Mouse (Mus musculus) T-cell, adult 66 days (primary cell): ENCODE results near the gene Dhx9. TPM values are rescaled to one million over a fixed set of nuclear protein-coding genes. Genes with fewer than 3 reads are reported as not detected.

Source experiments
- total RNA-seq, 2 experiments: library from RNA; stranded (reverse); gene quantifications; 3 replicates in 1 of 2; 4 replicates in 1 of 2; pipeline ENCODE4 v1.2.4; 2023

Gene Dhx9
- 100 to 1,000 TPM; 269 to 298 TPM for total RNA-seq

DNA sequence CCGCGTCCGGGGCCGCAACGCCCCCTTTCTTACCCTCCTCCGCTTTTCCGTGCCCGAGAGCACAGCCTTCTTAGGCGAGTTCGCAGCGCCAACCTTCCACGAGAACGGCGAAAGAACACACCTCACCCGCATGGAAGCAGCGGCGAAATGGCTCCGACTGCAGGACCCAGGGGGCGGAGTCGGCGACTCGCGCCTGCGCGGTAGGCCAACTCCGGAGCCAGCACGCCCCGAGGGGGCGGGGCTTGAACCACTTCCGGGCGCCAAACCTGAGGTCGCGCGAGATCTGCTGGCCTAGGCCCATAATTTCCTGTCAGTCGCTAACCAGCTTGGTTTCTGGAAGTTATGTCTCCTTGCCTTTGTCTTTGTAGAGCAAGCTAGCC, at the start of gene Dhx9:
Dhx9 (minus strand) TSS at position 161 of the 380 bp plus-strand sequence.

GRCm38 (mm10) chr1:153424770-153425584, 62.5 kb downstream of the Dhx9 start, which contains the start of gene Shcbp1l:
Gene Shcbp1l, plus strand, starts transcription at chr1:153425162.

Other genes starting within 250 kb of the Dhx9 start
- 1 to 10 TPM; 2.5 to 3.2 TPM for gene Lamc1, start 154.9 kb downstream of the Dhx9 start, total RNA-seq
- gene Shcbp1l, start 62.5 kb downstream of the Dhx9 start, total RNA-seq: under 1 TPM; 0.39 to 0.82 TPM
- gene Npl, start 62.4 kb upstream of the Dhx9 start, total RNA-seq: under 1 TPM in 1 of 2 experiments, not detected in 1; 0.41 TPM
- not detected for gene Rgs8, start 165.4 kb upstream of the Dhx9 start, total RNA-seq